Mouse (Mus musculus) midbrain, embryonic 10.5 days (tissue): ENCODE measurements around the gene Fam81b. TPM values are rescaled to one million over a fixed set of nuclear protein-coding genes. Genes with fewer than 3 reads are reported as not detected.
"Not testable (repeated sequence)": the region's sequence is repeated elsewhere in the genome, so short reads cannot be mapped to it uniquely, and the experiment has no call there.

Experiments used
- DNase-seq: peaks from one replicate; pipeline ENCODE4 v3.0.0-alpha.2; 2017; ENCODE audit warnings: low spot score
- H3K27ac ChIP-seq: fragments of 300-500 bp; sonication (generic); replicated peaks from 2 replicates; pipeline ENCODE4 v1.5.1; 2016; ENCODE audit warnings: mild to moderate bottlenecking
- H3K27me3 ChIP-seq: fragments of 300-500 bp; sonication (generic); 2 replicates; pipeline ENCODE4 v1.6.1; 2016; ENCODE audit warnings: low read depth, mild to moderate bottlenecking; ENCODE audit not compliant: poor library complexity, severe bottlenecking
- H3K36me3 ChIP-seq: fragments of 300-500 bp; sonication (generic); 2 replicates; pipeline ENCODE4 v1.6.1; 2016; ENCODE audit warnings: mild to moderate bottlenecking, moderate library complexity
- H3K4me1 ChIP-seq: fragments of 300-500 bp; sonication (generic); 2 replicates; pipeline ENCODE4 v1.6.1; 2016
- H3K4me3 ChIP-seq: fragments of 300-500 bp; sonication (generic); 2 replicates; pipeline ENCODE4 v1.5.1; 2016; ENCODE audit warnings: mild to moderate bottlenecking, moderate library complexity
- H3K9me3 ChIP-seq: fragments of 300-500 bp; sonication (generic); replicated peaks from 2 replicates; pipeline ENCODE4 v1.6.1; 2016; ENCODE audit warnings: mild to moderate bottlenecking
- WGBS: fragments of 180-500 bp; shearing (Covaris S2); methylation state at CpG from one replicate; pipeline ENCODE4 v1.1.7; 2016; 5-methylcytosine and 5-hydroxymethylcytosine counted together
- polyA plus RNA-seq: library from polyadenylated mRNA; unstranded; fragments of >200 nt; fragmentation: Nextera tagmentation; extraction: Ambion mirVana; gene quantifications from 2 replicates; pipeline ENCODE4 v1.2.1, GENCODE M21; 2016

Fam81b gene
- polyA plus RNA-seq: 0.26 TPM in 1 of 2 replicates, not detected in the other

- Histone ChIP-seq H3K4me3 (no peak within 1 kb of the TSS), H3K27me3 (no peaks in the 10 kb centered on the region), H3K36me3 (no peaks in the 10 kb centered on the region), H3K27ac (no peak within 1 kb of the TSS), H3K4me1 (no peaks in the 10 kb centered on the region), H3K9me3 (no peaks in the 10 kb centered on the region)
- whole genome bisulfite sequencing: 42% methylated on average over 7 of the region's 7 CpGs
- DNase-seq: no peak
Observed at GRCm38 (mm10) chr13:76304637-76305122, at the start of gene Fam81b. Fam81b (minus strand) TSS chr13:76305072.

GRCm38 (mm10) chr13:76345941-76346340, 41.1 kb upstream of the Fam81b start:
- not testable (repeated sequence) for H3K27ac ChIP-seq, DNase-seq, H3K4me1 ChIP-seq, H3K4me3 ChIP-seq, H3K9me3 ChIP-seq, H3K36me3 ChIP-seq, H3K27me3 ChIP-seq
- WGBS: 80% methylated on average over 19 of the region's 21 CpGs

GRCm38 (mm10) chr13:76318635-76319034, 13.8 kb upstream of the Fam81b start:
- no peaks in the 10 kb centered on the region for H3K36me3 ChIP-seq
- whole genome bisulfite sequencing: 79% methylated on average over 3 of the region's 3 CpGs
- no peaks in the 10 kb centered on the region for H3K27me3 ChIP-seq
- no peak overlapping the region for H3K27ac ChIP-seq
- H3K4me3 ChIP-seq: no peak overlapping the region
- H3K9me3 ChIP-seq: no peaks in the 10 kb centered on the region
- no peak for DNase-seq
- H3K4me1 ChIP-seq: no peaks in the 10 kb centered on the region

- H3K27ac ChIP-seq: no peak overlapping the region
- 85% methylated on average over 7 of the region's 7 CpGs for WGBS
- H3K36me3 ChIP-seq: no peaks in the 10 kb centered on the region
Observed at GRCm38 (mm10) chr13:76311580-76311979, 6.7 kb upstream of the Fam81b start.

GRCm38 (mm10) chr13:76308811-76309210, 3.9 kb upstream of the Fam81b start:
- Histone ChIP-seq H3K9me3 (no peaks in the 10 kb centered on the region), H3K27me3 (no peaks in the 10 kb centered on the region), H3K36me3 (no peaks in the 10 kb centered on the region), H3K27ac (no peak overlapping the region), H3K4me3 (no peak overlapping the region), H3K4me1 (no peaks in the 10 kb centered on the region)
- WGBS: 65% methylated on average over 1 of the region's 1 CpGs
- DNase-seq: no peak

More at GRCm38 (mm10) chr13:76311580-76311979, 6.7 kb upstream of the Fam81b start:
- H3K4me3 ChIP-seq: no peak overlapping the region
- no peaks in the 10 kb centered on the region for H3K9me3 ChIP-seq
- DNase-seq: no peak
- no peaks in the 10 kb centered on the region for H3K4me1 ChIP-seq
- no peaks in the 10 kb centered on the region for H3K27me3 ChIP-seq

GRCm38 (mm10) chr13:76305655-76306365, 938 bp upstream of the Fam81b start:
- Histone ChIP-seq H3K4me1 (no peaks in the 10 kb centered on the region), H3K36me3 (no peaks in the 10 kb centered on the region), H3K27me3 (no peaks in the 10 kb centered on the region), H3K9me3 (no peaks in the 10 kb centered on the region), H3K27ac (no peak overlapping the region), H3K4me3 (no peak overlapping the region)
- 67% methylated on average over 2 of the region's 2 CpGs for WGBS
- no peak for DNase-seq

GRCm38 (mm10) chr13:76305241-76305640, 369 bp upstream of the Fam81b start:
- no peak for DNase-seq
- WGBS: 84% methylated on average over 3 of the region's 3 CpGs
- Histone ChIP-seq H3K27ac (no peak overlapping the region), H3K27me3 (no peaks in the 10 kb centered on the region), H3K4me3 (no peak overlapping the region), H3K9me3 (no peaks in the 10 kb centered on the region), H3K36me3 (no peaks in the 10 kb centered on the region), H3K4me1 (no peaks in the 10 kb centered on the region)

- 78% methylated on average over 1 of the region's 1 CpGs for WGBS
- Histone ChIP-seq H3K9me3 (no peaks in the 10 kb centered on the region), H3K4me3 (no peak overlapping the region), H3K27ac (no peak overlapping the region), H3K27me3 (no peaks in the 10 kb centered on the region), H3K36me3 (no peaks in the 10 kb centered on the region), H3K4me1 (no peaks in the 10 kb centered on the region)
- no peak for DNase-seq
Observed at GRCm38 (mm10) chr13:76304201-76304600, 671 bp downstream of the Fam81b start.

- no peak for DNase-seq
- 83% methylated on average over 1 of the region's 1 CpGs for WGBS
- H3K4me1 ChIP-seq: no peaks in the 10 kb centered on the region
- H3K27ac ChIP-seq: no peak overlapping the region
- H3K9me3 ChIP-seq: no peaks in the 10 kb centered on the region
- no peaks in the 10 kb centered on the region for H3K36me3 ChIP-seq
- H3K4me3 ChIP-seq: no peak overlapping the region
- no peaks in the 10 kb centered on the region for H3K27me3 ChIP-seq
Observed at GRCm38 (mm10) chr13:76303160-76303559, 1.7 kb downstream of the Fam81b start.

GRCm38 (mm10) chr13:76302056-76302455, 2.8 kb downstream of the Fam81b start:
- H3K9me3 ChIP-seq: 0 out of 2 replicates have a peak, but pooled peaks cover 2% of the 10 kb centered on the region
- DNase-seq: no peak
- H3K4me3 ChIP-seq: no peak overlapping the region
- H3K27me3 ChIP-seq: no peaks in the 10 kb centered on the region
- H3K36me3 ChIP-seq: no peaks in the 10 kb centered on the region
- H3K4me1 ChIP-seq: no peaks in the 10 kb centered on the region
- H3K27ac ChIP-seq: no peak overlapping the region
- 98% methylated on average over 2 of the region's 2 CpGs for WGBS

GRCm38 (mm10) chr13:76292050-76292449, 12.8 kb downstream of the Fam81b start:
- H3K4me1 ChIP-seq: no peaks in the 10 kb centered on the region
- no peaks in the 10 kb centered on the region for H3K27me3 ChIP-seq
- WGBS: 82% methylated on average over 4 of the region's 4 CpGs
- H3K27ac ChIP-seq: no peak overlapping the region
- no peaks in the 10 kb centered on the region for H3K36me3 ChIP-seq
- no peak overlapping the region for H3K4me3 ChIP-seq
- DNase-seq: no peak
- H3K9me3 ChIP-seq: no peaks in the 10 kb centered on the region

GRCm38 (mm10) chr13:76284597-76284996, 20.3 kb downstream of the Fam81b start:
- no peaks in the 10 kb centered on the region for H3K36me3 ChIP-seq
- H3K27ac ChIP-seq: no peak overlapping the region
- no peaks in the 10 kb centered on the region for H3K27me3 ChIP-seq
- DNase-seq: no peak
- H3K9me3 ChIP-seq: no peaks in the 10 kb centered on the region
- no peak overlapping the region for H3K4me3 ChIP-seq
- 88% methylated on average over 3 of the region's 3 CpGs for WGBS
- H3K4me1 ChIP-seq: no peaks in the 10 kb centered on the region

- H3K4me3 ChIP-seq: no peak overlapping the region
- H3K27ac ChIP-seq: no peak overlapping the region
- H3K36me3 ChIP-seq: no peaks in the 10 kb centered on the region
- no peaks in the 10 kb centered on the region for H3K27me3 ChIP-seq
- no peak for DNase-seq
- H3K9me3 ChIP-seq: no peaks in the 10 kb centered on the region
- WGBS: 74% methylated on average over 5 of the region's 5 CpGs
- no peaks in the 10 kb centered on the region for H3K4me1 ChIP-seq
Observed at GRCm38 (mm10) chr13:76264361-76265026, 40.4 kb downstream of the Fam81b start.
